Mouse (Mus musculus): Measurements from ENCODE around the gene Ankrd10.

DNA sequence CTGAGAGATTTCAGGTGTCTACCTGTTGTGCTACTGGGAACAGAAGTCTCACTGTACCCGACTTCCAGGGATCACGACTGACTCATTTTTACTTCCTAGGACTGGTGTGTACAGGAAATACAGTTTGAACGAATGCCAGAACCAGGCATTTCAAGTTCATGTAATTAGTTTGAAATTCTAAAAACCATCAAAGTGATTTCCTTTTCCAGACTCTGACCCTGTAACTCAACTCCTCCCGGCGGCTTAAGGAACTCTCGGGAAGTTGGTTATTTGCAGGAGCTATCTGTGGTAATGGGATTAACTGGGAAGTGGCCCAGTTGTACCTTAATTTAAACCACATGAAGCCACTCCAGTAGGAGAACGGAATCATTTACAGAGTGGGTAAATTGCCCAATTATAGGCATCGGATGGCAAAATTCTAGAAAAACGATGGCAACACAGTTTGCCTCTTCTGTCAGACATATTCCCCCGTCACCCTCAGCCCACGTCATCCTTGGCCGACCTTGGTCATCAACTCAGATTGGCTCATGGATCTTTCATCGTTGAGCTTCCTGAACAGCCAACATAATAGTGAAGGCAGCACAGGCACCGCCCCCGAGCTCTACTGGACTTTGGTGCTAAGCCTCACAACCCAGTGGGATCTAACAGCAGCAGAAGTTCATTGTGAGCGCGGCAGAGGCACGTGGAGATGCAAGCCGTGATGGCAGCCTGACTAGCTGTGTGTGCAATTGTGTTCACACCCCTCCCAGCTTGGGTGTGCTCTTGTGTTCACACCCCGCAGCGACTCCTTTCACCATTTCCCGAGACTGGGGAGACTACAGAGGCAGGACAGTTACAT is 66.1 kb downstream of the Ankrd10 start:
- TF ChIP-seq CTCF (IDR thresholded peaks at IDR 0.05; ENCODE audit: borderline replicate concordance, extremely low read depth, insufficient read depth, insufficient read length) (no peak), POLR2A (IDR thresholded peaks at IDR 0.05; ENCODE audit: borderline replicate concordance, extremely low read depth, insufficient read depth, insufficient read length, poor library complexity, severe bottlenecking) (no peak)

All from brain, embryonic 14.5 days (tissue).